Mouse (Mus musculus): ENCODE data around the gene Atp2b1. TPM values are rescaled to one million over a fixed set of nuclear protein-coding genes. Genes with fewer than 3 reads are reported as not detected.

Atp2b1 gene
- total RNA-seq, 2 experiments from 2014 or later = 1,023 to 1,033 TPM

- DNase-seq = no peak
Observed at GRCm38 (mm10) chr10:98916011-98916780, 2.0 kb downstream of the Atp2b1 start.

- DNase-seq = no peak
Observed at GRCm38 (mm10) chr10:98916781-98917340, 2.7 kb downstream of the Atp2b1 start.

- no peak for DNase-seq
Observed at GRCm38 (mm10) chr10:98925081-98925480, 10.9 kb downstream of the Atp2b1 start.

GRCm38 (mm10) chr10:98926991-98927390 lies 12.8 kb downstream of the Atp2b1 start:
- no peak for DNase-seq

- no peak for DNase-seq
Observed at GRCm38 (mm10) chr10:98929444-98929843, 15.2 kb downstream of the Atp2b1 start.

- no peak for DNase-seq
Observed at GRCm38 (mm10) chr10:98930143-98930542, 15.9 kb downstream of the Atp2b1 start.

- DNase-seq = no peak
Observed at GRCm38 (mm10) chr10:98940137-98940536, 25.9 kb downstream of the Atp2b1 start.

GRCm38 (mm10) chr10:98940799-98941198 lies 26.6 kb downstream of the Atp2b1 start:
- no peak for DNase-seq

GRCm38 (mm10) chr10:98941991-98942390 lies 27.8 kb downstream of the Atp2b1 start:
- no peak for DNase-seq

GRCm38 (mm10) chr10:98942999-98943398 lies 28.8 kb downstream of the Atp2b1 start:
- no peak for DNase-seq

- DNase-seq = no peak
Observed at GRCm38 (mm10) chr10:98943894-98944293, 29.7 kb downstream of the Atp2b1 start.

- no peak for DNase-seq
Observed at GRCm38 (mm10) chr10:98946031-98946791, 32.0 kb downstream of the Atp2b1 start.

- no peak for DNase-seq
Observed at GRCm38 (mm10) chr10:98947206-98947605, 33.0 kb downstream of the Atp2b1 start.

- no peak for DNase-seq
Observed at GRCm38 (mm10) chr10:98948096-98948495, 33.9 kb downstream of the Atp2b1 start.

GRCm38 (mm10) chr10:98949750-98950149 lies 35.5 kb downstream of the Atp2b1 start:
- DNase-seq = no peak

- DNase-seq = peak in 1 of 2 experiments; percentile 7
Observed at GRCm38 (mm10) chr10:98951286-98952270, 37.4 kb downstream of the Atp2b1 start.

- no peak for DNase-seq
Observed at GRCm38 (mm10) chr10:98954230-98954993, 40.2 kb downstream of the Atp2b1 start.

- no peak for DNase-seq
Observed at GRCm38 (mm10) chr10:98956124-98956523, 41.9 kb downstream of the Atp2b1 start.

- DNase-seq = no peak
Observed at GRCm38 (mm10) chr10:98958752-98959151, 44.5 kb downstream of the Atp2b1 start.

GRCm38 (mm10) chr10:98959385-98959784 lies 45.2 kb downstream of the Atp2b1 start:
- DNase-seq = peak in 1 of 2 experiments; percentile 62

- no peak for DNase-seq
Observed at GRCm38 (mm10) chr10:98960911-98961310, 46.7 kb downstream of the Atp2b1 start.

All from layer of hippocampus, postnatal 36 days (tissue).